Comparison of ENCODE assay signal across 8 mouse cellular contexts in genomic region chr4:136284455-136284854, GRCm38 (mm10). TPM values are rescaled to one million over a fixed set of nuclear protein-coding genes. Genes with fewer than 3 reads are reported as not detected.
DNase-seq lines count a peak whose midpoint lies in the region; ATAC-seq and TF ChIP-seq lines count a peak whose summit lies in the region.

Gene Zfp46 (plus strand): TSS chr4:136284683.

- DNase-seq in urinary bladder, adult 2 months (ENCODE audit: low spot score), result no peak
- no peak for DNase-seq in urinary bladder, postnatal 10 days (ENCODE audit: low spot score)
- DNase-seq in forebrain, embryonic 10.5 days (ENCODE audit: extremely low spot score, low spot score), result no peak
- DNase-seq in kidney, postnatal 0 days (ENCODE audit: low spot score), result peak; percentile 90
- DNase-seq in urinary bladder, postnatal 4 days (ENCODE audit: low spot score in 2 of 2), result peak; percentile 70 to 82

- peak within 1 kb of the TSS; percentile 94 for H3K4me2 ChIP-seq in heart, embryonic 13.5 days
- H3K4me2 ChIP-seq in kidney, postnatal 0 days (ENCODE audit: low read length), result peak within 1 kb of the TSS; percentile 77
- peak within 1 kb of the TSS; percentile 84 for H3K4me2 ChIP-seq in limb, embryonic 15.5 days
- H3K4me2 ChIP-seq in neural tube, embryonic 12.5 days (replicated peaks), result peak within 1 kb of the TSS; percentile 86

- WGBS in forebrain, embryonic 10.5 days, result 42% methylated on average over 5 of the region's 5 CpGs
- 13% methylated on average over 5 of the region's 5 CpGs for WGBS in heart, embryonic 13.5 days
- 44% methylated on average over 5 of the region's 5 CpGs for WGBS in kidney, postnatal 0 days
- WGBS in limb, embryonic 15.5 days, result 17% methylated on average over 5 of the region's 5 CpGs
- 24% methylated on average over 5 of the region's 5 CpGs for WGBS in neural tube, embryonic 12.5 days

- H3K4me3 ChIP-seq in forebrain, embryonic 10.5 days, result peak within 1 kb of the TSS; percentile 68
- H3K4me3 ChIP-seq in heart, embryonic 13.5 days, result peak within 1 kb of the TSS; percentile 65
- peak within 1 kb of the TSS; percentile 62 for H3K4me3 ChIP-seq in kidney, postnatal 0 days (replicated peaks; ENCODE audit: low read depth, low read length)
- H3K4me3 ChIP-seq in limb, embryonic 15.5 days, result peak within 1 kb of the TSS; percentile 68
- peak within 1 kb of the TSS; percentile 56 for H3K4me3 ChIP-seq in neural tube, embryonic 12.5 days

- no peak for ATAC-seq in heart, embryonic 13.5 days (ENCODE audit: extremely low read depth, insufficient number of reproducible peaks, low FRiP score, low TSS enrichment)
- ATAC-seq in kidney, postnatal 0 days (replicated peaks; ENCODE audit: low FRiP score, low read depth), result no peak
- ATAC-seq in limb, embryonic 15.5 days (ENCODE audit: insufficient number of reproducible peaks, low FRiP score, low TSS enrichment, low read depth), result peak; percentile 20; the same call in 1 of the 2 replicates
- ATAC-seq in neural tube, embryonic 12.5 days (ENCODE audit: low FRiP score, low read depth), result no peak

- H3K36me3 ChIP-seq in forebrain, embryonic 10.5 days (replicated peaks), result peaks cover 23% of the 10 kb centered on the region
- H3K36me3 ChIP-seq in heart, embryonic 13.5 days, result peaks cover 30% of the 10 kb centered on the region
- peaks cover 14% of the 10 kb centered on the region for H3K36me3 ChIP-seq in kidney, postnatal 0 days (ENCODE audit: insufficient read depth, low read length)
- peaks cover 24% of the 10 kb centered on the region for H3K36me3 ChIP-seq in limb, embryonic 15.5 days
- peaks cover 20% of the 10 kb centered on the region for H3K36me3 ChIP-seq in neural tube, embryonic 12.5 days

- H3K27ac ChIP-seq in forebrain, embryonic 10.5 days, result peak within 1 kb of the TSS; percentile 91
- H3K27ac ChIP-seq in heart, embryonic 13.5 days (replicated peaks), result peak within 1 kb of the TSS; percentile 99
- peak within 1 kb of the TSS; percentile 96 for H3K27ac ChIP-seq in kidney, postnatal 0 days
- peak within 1 kb of the TSS; percentile 95 for H3K27ac ChIP-seq in limb, embryonic 15.5 days
- peak within 1 kb of the TSS; percentile 84 for H3K27ac ChIP-seq in neural tube, embryonic 12.5 days

- peaks cover 16% of the 10 kb centered on the region for H3K27me3 ChIP-seq in forebrain, embryonic 10.5 days (ENCODE audit: poor library complexity, severe bottlenecking)
- H3K27me3 ChIP-seq in heart, embryonic 13.5 days (replicated peaks), result no peaks in the 10 kb centered on the region
- no peaks in the 10 kb centered on the region for H3K27me3 ChIP-seq in kidney, postnatal 0 days (ENCODE audit: insufficient read depth, low read length)
- no peaks in the 10 kb centered on the region for H3K27me3 ChIP-seq in limb, embryonic 15.5 days
- H3K27me3 ChIP-seq in neural tube, embryonic 12.5 days (replicated peaks), result peaks cover 12% of the 10 kb centered on the region

- H3K9me3 ChIP-seq in forebrain, embryonic 10.5 days, result peaks cover 14% of the 10 kb centered on the region
- peaks cover 8% of the 10 kb centered on the region for H3K9me3 ChIP-seq in heart, embryonic 13.5 days
- H3K9me3 ChIP-seq in kidney, postnatal 0 days (replicated peaks; ENCODE audit: low read length), result no peaks in the 10 kb centered on the region
- no peaks in the 10 kb centered on the region for H3K9me3 ChIP-seq in limb, embryonic 15.5 days
- peaks cover 5% of the 10 kb centered on the region for H3K9me3 ChIP-seq in neural tube, embryonic 12.5 days

- no peak for TF ChIP-seq CTCF in kidney, postnatal 0 days (IDR thresholded peaks at IDR 0.05; ENCODE audit: low read depth)

- peaks cover 61% of the 10 kb centered on the region for H3K4me1 ChIP-seq in forebrain, embryonic 10.5 days
- peaks cover 47% of the 10 kb centered on the region for H3K4me1 ChIP-seq in heart, embryonic 13.5 days
- H3K4me1 ChIP-seq in kidney, postnatal 0 days (replicated peaks; ENCODE audit: insufficient read depth, low read length), result peaks cover 15% of the 10 kb centered on the region; the same call in 1 of the 2 replicates
- H3K4me1 ChIP-seq in limb, embryonic 15.5 days, result peaks cover 46% of the 10 kb centered on the region
- H3K4me1 ChIP-seq in neural tube, embryonic 12.5 days, result peaks cover 36% of the 10 kb centered on the region

- H3K9ac ChIP-seq in heart, embryonic 13.5 days, result peak within 1 kb of the TSS; percentile 88
- H3K9ac ChIP-seq in kidney, postnatal 0 days (ENCODE audit: low read depth, low read length), result peak within 1 kb of the TSS; percentile 63
- peak within 1 kb of the TSS; percentile 47 for H3K9ac ChIP-seq in limb, embryonic 15.5 days
- H3K9ac ChIP-seq in neural tube, embryonic 12.5 days, result peak within 1 kb of the TSS; percentile 73

RNA-seq across cellular contexts. Expression of gene Zfp46, which starts in this region (rescaled TPM):
- 41.0 and 50.3 TPM in 2 replicates for polyA plus RNA-seq in urinary bladder, adult 2 months (2012; rRNA removed)
- polyA plus RNA-seq in forebrain, embryonic 10.5 days (2016; fragmentation: Nextera tagmentation; extraction: Ambion mirVana), result 21.1 and 21.8 TPM in 2 replicates
- polyA plus RNA-seq in heart, embryonic 13.5 days (2015; fragmentation: Nextera tagmentation; extraction: Ambion mirVana), result 18.3 and 19.7 TPM in 2 replicates
- 13.8 and 15.2 TPM in 2 replicates for polyA plus RNA-seq in kidney, postnatal 0 days (2015; fragmentation: Nextera tagmentation; extraction: Ambion mirVana)
- polyA plus RNA-seq in limb, embryonic 15.5 days (2015; fragmentation: Nextera tagmentation; extraction: Ambion mirVana), result 25.0 and 25.9 TPM in 2 replicates
- polyA plus RNA-seq in neural tube, embryonic 12.5 days (2016; fragmentation: Nextera tagmentation; extraction: Ambion mirVana), result 38.3 and 39.7 TPM in 2 replicates

Comparison
In these comparisons a context has a peak if more than half of its experiments do, and no peak if none do; other contexts are left out.
1. DNase-seq: peak in kidney, postnatal 0 days (single experiment) and urinary bladder, postnatal 4 days (2 of 2); none in urinary bladder, adult 2 months (single experiment), urinary bladder, postnatal 10 days (single experiment) and forebrain, embryonic 10.5 days (single experiment).
2. Peak in every context shown above with its lines, with median percentiles within 50 percentile points of each other: H3K27ac ChIP-seq, H3K4me3 ChIP-seq, H3K4me2 ChIP-seq and H3K9ac ChIP-seq.